Mouse (Mus musculus) CH12.LX (cell line): ENCODE measurements around the gene Scamp2. TPM values are rescaled to one million over a fixed set of nuclear protein-coding genes. Genes with fewer than 3 reads are reported as not detected.
A peak's percentile ranks its signal among the peaks of the same experiment; 100 is the strongest.

Experiments used
- DNase-seq: peaks from one replicate; pipeline ENCODE4 v3.0.0-alpha.2; 2013; ENCODE audit errors: extremely low read depth
- H3K27ac ChIP-seq: 2 replicates; pipeline ENCODE4 v1.5.1; 2012; ENCODE audit warnings: low read depth, mild to moderate bottlenecking, control low read depth, moderate library complexity; ENCODE audit not compliant: insufficient read depth
- H3K27me3 ChIP-seq: replicated peaks from 2 replicates; pipeline ENCODE3; 2012; ENCODE audit warnings: inconsistent platforms
- H3K36me3 ChIP-seq, 2 experiments: replicated peaks in 1 of 2; 2 replicates each; pipeline versions ENCODE3 to v1.6.1; 2012; ENCODE audit warnings: inconsistent platforms in 1 of 2, low read length in 1 of 2, mild to moderate bottlenecking in 1 of 2, mixed read lengths in 1 of 2, moderate library complexity in 1 of 2; ENCODE audit not compliant: control insufficient read depth in 1 of 2, insufficient read depth in 1 of 2
- H3K4me1 ChIP-seq, 2 experiments: 2 replicates each; pipeline ENCODE4 v1.6.1; 2012; ENCODE audit warnings: inconsistent platforms in 1 of 2, moderate library complexity in 1 of 2; ENCODE audit not compliant: insufficient read depth in 2 of 2, control insufficient read depth in 1 of 2
- H3K4me2 ChIP-seq: 2 replicates; pipeline ENCODE4 v1.6.1; 2012; ENCODE audit warnings: low read depth, mild to moderate bottlenecking, control low read depth; ENCODE audit not compliant: poor library complexity, insufficient read depth, severe bottlenecking
- H3K4me3 ChIP-seq, 3 experiments: fragments of 150-350 bp in 1 of 3; sonication (generic) in 1 of 3; replicated peaks in 1 of 3; 2 replicates each; pipeline versions ENCODE3 to v1.5.1; 2011 to 2012; ENCODE audit warnings: low read depth in 2 of 3, low read length in 2 of 3, mild to moderate bottlenecking in 2 of 3, moderate library complexity in 2 of 3, control low read depth in 1 of 3, improper control_type of control experiment in 1 of 3, inconsistent platforms in 1 of 3, mixed read lengths in 1 of 3; ENCODE audit not compliant: poor library complexity in 1 of 3
- H3K79me2 ChIP-seq: replicated peaks from 2 replicates; pipeline ENCODE4 v1.6.1; 2012; ENCODE audit warnings: mild to moderate bottlenecking, moderate library complexity; ENCODE audit not compliant: control insufficient read depth, poor library complexity, insufficient read depth, severe bottlenecking; ENCODE audit errors: extremely low read depth
- H3K9ac ChIP-seq: 2 replicates; pipeline ENCODE4 v1.6.1; 2012; ENCODE audit warnings: low read depth, mild to moderate bottlenecking, control low read depth, moderate library complexity; ENCODE audit not compliant: insufficient read depth
- H3K9me3 ChIP-seq: replicated peaks from 2 replicates; pipeline ENCODE3; 2012; ENCODE audit warnings: low read length, inconsistent platforms, mixed read lengths
- CHD1 ChIP-seq: IDR thresholded peaks from 2 replicates; pipeline ENCODE4 v1.6.1; 2012; ENCODE audit warnings: low read depth, low read length, improper control_type of control experiment, inconsistent platforms
- CTCF ChIP-seq, 2 experiments: IDR thresholded peaks in 1 of 2; conservative IDR thresholded peaks in 1 of 2; 2 replicates each; pipeline ENCODE4 v1.5.1; 2011 to 2012; ENCODE audit warnings: low read depth in 2 of 2, low read length in 2 of 2, improper control_type of control experiment in 1 of 2, inconsistent platforms in 1 of 2, mild to moderate bottlenecking in 1 of 2, moderate library complexity in 1 of 2
- E2F4 ChIP-seq: IDR thresholded peaks from 2 replicates; pipeline ENCODE4 v1.6.1; 2011; ENCODE audit warnings: low read depth, low read length, improper control_type of control experiment; ENCODE audit not compliant: insufficient replicate concordance
- ELF1 ChIP-seq: IDR thresholded peaks from 2 replicates; pipeline ENCODE4 v1.6.1; 2014; ENCODE audit warnings: low read depth, mild to moderate bottlenecking, inconsistent platforms, low read length, improper control_type of control experiment
- ETS1 ChIP-seq: conservative IDR thresholded peaks from 2 replicates; pipeline ENCODE4 v1.6.1; 2012; ENCODE audit warnings: low read depth, mild to moderate bottlenecking, inconsistent platforms, low read length, improper control_type of control experiment, moderate library complexity
- KAT2A ChIP-seq: IDR thresholded peaks from 2 replicates; pipeline ENCODE4 v1.6.1; 2012; ENCODE audit warnings: low read length, improper control_type of control experiment, inconsistent platforms; ENCODE audit not compliant: insufficient replicate concordance
- MAFK ChIP-seq: IDR thresholded peaks from 2 replicates; pipeline ENCODE4 v1.6.1; 2011; ENCODE audit warnings: low read length, improper control_type of control experiment; ENCODE audit not compliant: insufficient replicate concordance
- MAZ ChIP-seq: IDR thresholded peaks from 2 replicates; pipeline ENCODE4 v1.6.1; 2012; ENCODE audit warnings: low read depth, mild to moderate bottlenecking, inconsistent platforms, low read length, improper control_type of control experiment, moderate library complexity
- MEF2A ChIP-seq: IDR thresholded peaks from 2 replicates; pipeline ENCODE4 v1.6.1; 2014; ENCODE audit warnings: low read depth, mild to moderate bottlenecking, inconsistent platforms, low read length, improper control_type of control experiment, borderline replicate concordance
- MXI1 ChIP-seq: IDR thresholded peaks from 2 replicates; pipeline ENCODE4 v1.6.1; 2011; ENCODE audit warnings: mild to moderate bottlenecking, low read depth, low read length, improper control_type of control experiment
- MYC ChIP-seq: IDR thresholded peaks from 2 replicates; pipeline ENCODE4 v1.6.1; 2011; ENCODE audit warnings: low read depth, mild to moderate bottlenecking, improper control_type of control experiment, low read length
- NRF1 ChIP-seq: IDR thresholded peaks from 2 replicates; pipeline ENCODE4 v1.6.1; 2014; ENCODE audit warnings: low read depth, mild to moderate bottlenecking, inconsistent platforms, low read length, improper control_type of control experiment, moderate library complexity
- PAX5 ChIP-seq: IDR thresholded peaks from 2 replicates; pipeline ENCODE4 v1.6.1; 2012; ENCODE audit warnings: low read length, inconsistent platforms, mixed read lengths
- POLR2A ChIP-seq: IDR thresholded peaks from 2 replicates; pipeline ENCODE4 v1.6.1; 2011; ENCODE audit warnings: low read depth, mild to moderate bottlenecking, improper control_type of control experiment, low read length
- RAD21 ChIP-seq: IDR thresholded peaks from 2 replicates; pipeline ENCODE4 v1.6.1; 2011; ENCODE audit warnings: low read depth, mild to moderate bottlenecking, low read length, improper control_type of control experiment, moderate library complexity
- RCOR1 ChIP-seq: conservative IDR thresholded peaks from 2 replicates; pipeline ENCODE4 v1.6.1; 2012; ENCODE audit warnings: low read depth, mild to moderate bottlenecking, inconsistent platforms, low read length, improper control_type of control experiment
- SMC3 ChIP-seq: IDR thresholded peaks from 2 replicates; pipeline ENCODE4 v1.6.1; 2011; ENCODE audit warnings: low read depth, low read length, improper control_type of control experiment
- TCF12 ChIP-seq: IDR thresholded peaks from 2 replicates; pipeline ENCODE4 v1.6.1; 2014; ENCODE audit warnings: low read depth, mild to moderate bottlenecking, inconsistent platforms, low read length, improper control_type of control experiment
- UBTF ChIP-seq: IDR thresholded peaks from 2 replicates; pipeline ENCODE4 v1.6.1; 2012; ENCODE audit warnings: low read depth, mild to moderate bottlenecking, inconsistent platforms, low read length, improper control_type of control experiment, moderate library complexity
- ZC3H11A ChIP-seq: IDR thresholded peaks from 2 replicates; pipeline ENCODE4 v1.6.1; 2012; ENCODE audit warnings: low read depth, mild to moderate bottlenecking, inconsistent platforms, low read length, improper control_type of control experiment
- ZNF384 ChIP-seq: IDR thresholded peaks from 2 replicates; pipeline ENCODE4 v1.6.1; 2012; ENCODE audit warnings: low read depth, low read length, improper control_type of control experiment, inconsistent platforms
- dilution Hi-C: fragments of 300-500 bp; cut with MboI; formaldehyde crosslinking; loops from 2 replicates; pipeline ENCODE4 v1.14.3; 2020; ENCODE audit warnings: low sequenced_read_pairs; ENCODE audit not compliant: extremely low pct_unique_long_range_greater_than_20kb, extremely low pct_ligation_motif_present
- in situ Hi-C: fragments of 300-500 bp; cut with MboI; formaldehyde crosslinking; loops from 3 replicates; pipeline ENCODE4 v1.14.3; 2019; ENCODE audit warnings: low sequenced_read_pairs, low pct_ligation_motif_present, low pct_unique_long_range_greater_than_20kb, mixed read lengths
- polyA plus RNA-seq: library from polyadenylated mRNA; unstranded; fragments of >175 nt; gene quantifications from 2 replicates; pipeline ENCODE4 v1.2.1, GENCODE M21; 2012; ENCODE audit warnings: low read depth; ENCODE audit not compliant: insufficient read length
- total RNA-seq, 2 experiments: library from RNA; depleted of rRNA; stranded (reverse); fragments of 300-350 nt in 1 of 2; fragments of >200 nt in 1 of 2; gene quantifications; 2 replicates each; pipeline ENCODE4 v1.2.3; 2012 to 2014

The Scamp2 gene
- total and polyA plus RNA-seq, 3 experiments, result 46.4 to 91.6 (median 52.2) TPM

- H3K79me2 ChIP-seq, result no peaks in the 10 kb centered on the region
- H3K4me3 ChIP-seq, result peak overlapping the region in 1 of 3 experiments; percentile 77
- H3K4me2 ChIP-seq, result no peak overlapping the region
- H3K9me3 ChIP-seq, result no peaks in the 10 kb centered on the region
- TF ChIP-seq RAD21 (peak; percentile 60), RCOR1 (no peak), SMC3 (peak; percentile 34), CTCF (conservative IDR thresholded peaks at IDR 0.05 in 1 of 2, IDR thresholded peaks at IDR 0.05 in 1 of 2; ENCODE audit: low read depth in 2 of 2, low read length in 2 of 2) (peak in 1 of 2 experiments; percentile 56; a peak in 2 of 4 replicates)
- dilution Hi-C loops, result no loop called here
- no peak overlapping the region for H3K9ac ChIP-seq
- peaks cover 0 to 31% of the 10 kb centered on the region in 2 experiments; a peak in 2 of 4 replicates for H3K4me1 ChIP-seq
- DNase-seq, result peak; percentile 33
- in situ Hi-C loops, result loop anchor here (5.0 kb wide), 1 partner anchor 67 kb away; no protein-coding TSS in a partner anchor
- no peaks in the 10 kb centered on the region for H3K27me3 ChIP-seq
- H3K36me3 ChIP-seq, result peaks cover 48 to 73% of the 10 kb centered on the region in 2 experiments
- no peak overlapping the region for H3K27ac ChIP-seq
These were observed 30.0 kb downstream of the Scamp2 start for GRCm38 (mm10) chr9:57590726-57591125.

- no peaks in the 10 kb centered on the region for H3K79me2 ChIP-seq
- no peak overlapping the region for H3K4me2 ChIP-seq
- no peak overlapping the region for H3K9ac ChIP-seq
- TF ChIP-seq PAX5 (no peak), KAT2A (no peak), ETS1 (no peak), ZC3H11A (no peak), MAZ (no peak)
- in situ Hi-C loops (loop anchor here (5.0 kb wide), 1 partner anchor 64 kb away; no protein-coding TSS in a partner anchor), dilution Hi-C loops (no loop called here)
- no peak overlapping the region for H3K4me3 ChIP-seq
- no peaks in the 10 kb centered on the region for H3K9me3 ChIP-seq
- H3K27me3 ChIP-seq, result no peaks in the 10 kb centered on the region
- DNase-seq, result no peak
- no peak overlapping the region for H3K27ac ChIP-seq
- H3K36me3 ChIP-seq, result peaks cover 34 to 65% of the 10 kb centered on the region in 2 experiments
- H3K4me1 ChIP-seq, result peaks cover 0 to 20% of the 10 kb centered on the region in 2 experiments; a peak in 2 of 4 replicates
These were observed 32.9 kb downstream of the Scamp2 start for GRCm38 (mm10) chr9:57593454-57594173.

- DNase-seq, result no peak
- H3K4me2 ChIP-seq, result no peak overlapping the region
- in situ Hi-C loops, result loop anchor here (5.0 kb wide), 1 partner anchor 63 kb away; no protein-coding TSS in a partner anchor
- no peak overlapping the region for H3K27ac ChIP-seq
- no peak overlapping the region for H3K4me3 ChIP-seq
- H3K36me3 ChIP-seq, result peaks cover 34 to 63% of the 10 kb centered on the region in 2 experiments
- dilution Hi-C loops, result no loop called here
- no peak overlapping the region for H3K9ac ChIP-seq
- H3K4me1 ChIP-seq, result peaks cover 0 to 15% of the 10 kb centered on the region in 2 experiments; a peak in 2 of 4 replicates
- TF ChIP-seq MEF2A, result no peak
- TF ChIP-seq ZC3H11A, result no peak
- no peak for TF ChIP-seq ZNF384
- no peak for TF ChIP-seq MAFK
- no peak for TF ChIP-seq UBTF
- TF ChIP-seq TCF12, result no peak
- no peak for TF ChIP-seq CHD1
- TF ChIP-seq E2F4, result no peak
- no peak for TF ChIP-seq MXI1
- no peak for TF ChIP-seq ELF1
- TF ChIP-seq NRF1, result no peak
- TF ChIP-seq POLR2A, result no peak
- no peak for TF ChIP-seq RAD21
- no peak for TF ChIP-seq MYC
- no peak for TF ChIP-seq MAZ
- no peak for TF ChIP-seq KAT2A
- TF ChIP-seq, all 38 proteins: peak for 0
- H3K9me3 ChIP-seq, result no peaks in the 10 kb centered on the region
- no peaks in the 10 kb centered on the region for H3K79me2 ChIP-seq
- H3K27me3 ChIP-seq, result no peaks in the 10 kb centered on the region
These were observed 33.4 kb downstream of the Scamp2 start for GRCm38 (mm10) chr9:57594174-57594509.
